Mouse (Mus musculus) heart, adult 2 months (tissue): ENCODE data around the gene Atpaf2.

Experiments
- CTCF ChIP-seq: fragments of 200-600 bp; IDR thresholded peaks from 2 replicates; pipeline ENCODE4 v1.8.1; 2022; ENCODE audit warnings: antibody characterized with exemption, mild to moderate bottlenecking, moderate library complexity
- EP300 ChIP-seq: fragments of 200-500 bp; IDR thresholded peaks from 2 replicates; pipeline ENCODE4 v1.6.1; 2011; ENCODE audit warnings: low read depth, low read length, control low read depth; ENCODE audit not compliant: insufficient read depth
- POLR2A ChIP-seq: fragments of 200-500 bp; IDR thresholded peaks from 2 replicates; pipeline ENCODE4 v1.6.1; 2011; ENCODE audit warnings: mild to moderate bottlenecking, low read depth, low read length, control low read depth; ENCODE audit not compliant: insufficient read depth

- TF ChIP-seq POLR2A = no peak
- TF ChIP-seq EP300 = no peak
- TF ChIP-seq CTCF = no peak
Measured at GRCm38 (mm10) chr11:60391346-60391745, 26.9 kb downstream of the Atpaf2 start.
